Mouse (Mus musculus): ENCODE measurements around the gene Dlgap1.

Gene Dlgap1

GRCm38 (mm10) chr17:70172500-70173036, 203.7 kb downstream of the Dlgap1 start:
- no peak for DNase-seq (ENCODE audit: low read depth, low spot score)

- no peak for DNase-seq (ENCODE audit: low read depth, low spot score)
These were observed 205.0 kb downstream of the Dlgap1 start for GRCm38 (mm10) chr17:70173916-70174315.

- DNase-seq (ENCODE audit: low read depth, low spot score): no peak
These were observed 222.4 kb downstream of the Dlgap1 start for GRCm38 (mm10) chr17:70191228-70191627.

GRCm38 (mm10) chr17:70222891-70223290, 254.0 kb downstream of the Dlgap1 start:
- DNase-seq (ENCODE audit: low read depth, low spot score): no peak

- DNase-seq (ENCODE audit: low read depth, low spot score): no peak
These were observed 278.5 kb downstream of the Dlgap1 start for GRCm38 (mm10) chr17:70247342-70247741.

GRCm38 (mm10) chr17:70248250-70248649, 279.4 kb downstream of the Dlgap1 start:
- no peak for DNase-seq (ENCODE audit: low read depth, low spot score)

GRCm38 (mm10) chr17:70252476-70252875, 283.6 kb downstream of the Dlgap1 start:
- DNase-seq (ENCODE audit: low read depth, low spot score): no peak

- DNase-seq (ENCODE audit: low read depth, low spot score): no peak
These were observed 287.5 kb downstream of the Dlgap1 start for GRCm38 (mm10) chr17:70256371-70256770.

- no peak for DNase-seq (ENCODE audit: low read depth, low spot score)
These were observed 294.3 kb downstream of the Dlgap1 start for GRCm38 (mm10) chr17:70263156-70263555.

GRCm38 (mm10) chr17:70272125-70272524, 303.3 kb downstream of the Dlgap1 start:
- no peak for DNase-seq (ENCODE audit: low read depth, low spot score)

GRCm38 (mm10) chr17:70287708-70288107, 318.8 kb downstream of the Dlgap1 start:
- DNase-seq (ENCODE audit: low read depth, low spot score): no peak

GRCm38 (mm10) chr17:70294106-70294505, 325.2 kb downstream of the Dlgap1 start:
- no peak for DNase-seq (ENCODE audit: low read depth, low spot score)

GRCm38 (mm10) chr17:70301941-70302478, 333.1 kb downstream of the Dlgap1 start:
- DNase-seq (ENCODE audit: low read depth, low spot score): no peak

- no peak for DNase-seq (ENCODE audit: low read depth, low spot score)
These were observed 333.8 kb downstream of the Dlgap1 start for GRCm38 (mm10) chr17:70302656-70303055.

- DNase-seq (ENCODE audit: low read depth, low spot score): no peak
These were observed 336.1 kb downstream of the Dlgap1 start for GRCm38 (mm10) chr17:70305021-70305420.

- DNase-seq (ENCODE audit: low read depth, low spot score): no peak
These were observed 338.7 kb downstream of the Dlgap1 start for GRCm38 (mm10) chr17:70307418-70308176.

- no peak for DNase-seq (ENCODE audit: low read depth, low spot score)
These were observed 339.7 kb downstream of the Dlgap1 start for GRCm38 (mm10) chr17:70308364-70309231.

GRCm38 (mm10) chr17:70316327-70316726, 347.5 kb downstream of the Dlgap1 start:
- no peak for DNase-seq (ENCODE audit: low read depth, low spot score)

GRCm38 (mm10) chr17:70317779-70318178, 348.9 kb downstream of the Dlgap1 start:
- no peak for DNase-seq (ENCODE audit: low read depth, low spot score)

GRCm38 (mm10) chr17:70321976-70322375, 353.1 kb downstream of the Dlgap1 start:
- DNase-seq (ENCODE audit: low read depth, low spot score): no peak

- no peak for DNase-seq (ENCODE audit: low read depth, low spot score)
These were observed 364.6 kb downstream of the Dlgap1 start for GRCm38 (mm10) chr17:70333440-70333839.

GRCm38 (mm10) chr17:70334171-70334570, 365.3 kb downstream of the Dlgap1 start:
- no peak for DNase-seq (ENCODE audit: low read depth, low spot score)
